Mouse (Mus musculus): ENCODE data around the gene Ctdspl.
A peak's percentile ranks its signal among the peaks of the same experiment; 100 is the strongest.

Ctdspl gene

DNA sequence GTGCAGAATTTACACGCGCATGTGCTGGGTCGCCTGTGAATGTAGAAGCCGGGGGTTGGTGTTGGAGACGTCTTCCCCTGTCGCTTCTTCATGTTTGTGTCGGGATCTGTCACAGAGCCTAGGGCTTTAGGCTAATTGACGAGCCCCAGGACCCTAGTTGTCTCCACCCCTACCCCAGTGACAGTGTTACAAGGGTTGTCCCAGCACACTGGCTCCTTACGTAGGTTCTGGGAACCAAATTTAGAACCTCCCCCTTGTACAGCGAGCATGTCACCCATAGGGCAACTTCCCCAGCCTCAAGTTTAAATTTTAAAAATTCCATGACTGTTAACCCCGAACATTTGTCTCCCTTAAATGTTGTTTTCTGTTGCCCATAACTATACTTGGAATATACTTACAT lies 60.0 kb downstream of the Ctdspl start:
- DNase-seq (ENCODE audit: low read depth, low spot score), result no peak

DNA sequence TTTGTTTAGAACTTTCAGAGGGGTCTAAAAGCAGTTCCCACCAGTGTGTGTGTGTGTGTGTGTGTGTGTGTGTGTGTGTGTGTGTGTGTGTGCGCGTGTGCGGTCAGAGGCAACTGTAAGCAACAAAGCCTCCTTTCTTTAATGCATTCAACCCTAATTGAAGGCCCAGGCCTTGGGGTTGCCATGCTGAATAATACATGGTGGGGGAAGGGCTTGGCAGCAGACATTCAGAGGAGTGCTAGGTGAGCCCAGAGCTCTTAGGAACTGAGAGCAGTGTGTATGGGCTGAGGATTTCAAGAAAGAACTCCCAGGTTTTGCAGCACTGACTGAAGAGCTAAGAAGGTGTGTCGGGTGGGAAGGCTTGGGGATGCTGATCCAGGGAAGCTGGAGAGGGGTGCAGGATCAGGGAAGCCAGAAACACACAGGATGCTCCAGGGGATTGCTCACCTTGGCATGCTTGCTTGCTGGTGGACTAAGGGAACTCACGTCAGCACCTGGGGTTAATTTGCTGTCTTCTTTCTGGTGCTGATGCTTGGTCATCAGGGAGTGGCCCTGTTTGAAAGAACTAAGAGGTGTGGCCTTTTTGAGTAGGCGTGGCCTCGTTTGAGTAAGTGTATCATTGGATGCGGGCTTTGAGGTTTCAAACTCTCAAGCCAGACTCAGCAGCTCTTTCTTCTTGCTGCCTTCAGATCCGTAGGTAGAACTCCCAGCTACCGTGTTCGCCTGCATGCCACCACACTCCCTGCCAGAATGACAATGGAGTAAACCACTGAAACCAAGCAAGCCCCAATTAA lies 62.7 kb downstream of the Ctdspl start:
- peak; percentile 77 for DNase-seq (ENCODE audit: low read depth, low spot score)

DNA sequence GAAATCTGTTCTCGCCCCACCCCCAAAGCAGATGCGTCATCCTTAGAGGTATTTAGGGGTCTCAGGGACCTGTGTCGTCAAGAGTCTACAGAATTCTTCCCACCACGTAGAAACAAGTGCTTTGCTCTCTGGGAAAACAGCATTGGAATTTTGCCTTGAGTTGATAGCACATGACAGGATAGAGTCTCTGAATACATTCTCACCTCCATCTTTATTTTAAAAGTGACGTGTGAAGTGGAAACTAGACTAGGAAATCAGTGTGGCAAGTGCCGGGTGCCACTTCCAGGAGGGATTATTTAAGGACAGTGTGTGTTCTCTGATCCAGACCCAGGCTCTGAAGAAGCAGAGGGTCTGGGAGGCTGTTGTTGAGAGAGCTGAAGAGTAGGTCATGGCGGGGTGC lies 64.2 kb downstream of the Ctdspl start:
- DNase-seq (ENCODE audit: low read depth, low spot score), result no peak

DNA sequence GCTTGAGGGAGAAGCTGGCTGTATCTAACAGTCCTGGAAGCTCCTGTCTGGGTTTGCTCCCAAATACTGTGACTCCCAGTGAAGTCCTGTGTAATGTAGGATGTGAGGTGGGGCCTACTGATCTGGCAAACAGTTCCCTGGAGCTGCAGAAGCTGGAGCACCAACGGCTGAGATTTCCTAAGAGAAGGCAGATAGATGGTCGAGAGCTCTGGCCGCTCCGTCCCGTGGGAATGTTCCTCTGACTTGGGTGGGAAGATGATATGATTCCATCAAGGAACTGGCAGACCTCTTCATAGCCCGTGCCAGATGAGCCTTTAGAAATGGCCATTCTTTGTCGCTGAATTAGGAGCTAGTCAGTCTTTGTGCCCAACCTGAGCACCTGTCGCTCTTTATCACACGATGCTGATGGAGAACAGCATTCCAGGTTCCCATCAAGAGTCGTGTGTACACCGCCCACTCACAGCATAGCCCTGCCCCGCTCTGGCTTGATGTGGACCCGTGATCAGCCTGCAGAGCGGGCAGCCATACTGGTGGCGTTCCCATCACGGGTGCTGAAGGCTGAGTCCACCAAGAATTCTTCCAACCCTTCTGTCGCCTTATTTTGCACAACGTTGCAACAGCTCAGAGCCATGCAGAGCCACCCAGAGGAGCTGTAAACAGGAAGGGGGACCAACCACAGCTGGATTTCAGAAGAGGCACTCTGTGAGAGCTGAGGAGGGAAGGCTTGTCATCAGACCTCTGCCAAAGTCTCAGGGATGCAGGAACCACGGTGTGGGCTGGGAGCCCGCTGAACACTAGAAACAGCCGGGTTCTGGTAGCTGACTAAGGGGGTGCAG lies 65.7 kb downstream of the Ctdspl start:
- DNase-seq (ENCODE audit: low read depth, low spot score), result no peak

DNA sequence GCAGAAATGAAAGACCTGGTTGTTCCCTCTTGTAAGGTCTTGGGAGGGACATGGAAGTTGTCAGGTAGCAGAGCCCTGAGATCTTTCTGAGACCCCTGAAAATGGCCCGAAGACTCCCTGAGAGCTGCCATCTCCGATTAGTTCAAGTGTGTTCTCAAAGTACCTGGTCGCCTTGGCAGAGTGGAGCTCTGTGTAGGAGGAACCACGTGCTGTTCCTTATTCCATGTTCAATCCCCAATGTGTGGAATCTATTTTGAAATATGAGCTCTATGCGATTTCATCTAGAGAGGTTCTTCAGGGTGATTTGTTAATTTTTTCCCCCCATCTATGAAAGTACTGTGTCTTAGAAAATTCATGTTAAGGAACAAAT lies 66.3 kb downstream of the Ctdspl start:
- no peak for DNase-seq (ENCODE audit: low read depth, low spot score)

DNA sequence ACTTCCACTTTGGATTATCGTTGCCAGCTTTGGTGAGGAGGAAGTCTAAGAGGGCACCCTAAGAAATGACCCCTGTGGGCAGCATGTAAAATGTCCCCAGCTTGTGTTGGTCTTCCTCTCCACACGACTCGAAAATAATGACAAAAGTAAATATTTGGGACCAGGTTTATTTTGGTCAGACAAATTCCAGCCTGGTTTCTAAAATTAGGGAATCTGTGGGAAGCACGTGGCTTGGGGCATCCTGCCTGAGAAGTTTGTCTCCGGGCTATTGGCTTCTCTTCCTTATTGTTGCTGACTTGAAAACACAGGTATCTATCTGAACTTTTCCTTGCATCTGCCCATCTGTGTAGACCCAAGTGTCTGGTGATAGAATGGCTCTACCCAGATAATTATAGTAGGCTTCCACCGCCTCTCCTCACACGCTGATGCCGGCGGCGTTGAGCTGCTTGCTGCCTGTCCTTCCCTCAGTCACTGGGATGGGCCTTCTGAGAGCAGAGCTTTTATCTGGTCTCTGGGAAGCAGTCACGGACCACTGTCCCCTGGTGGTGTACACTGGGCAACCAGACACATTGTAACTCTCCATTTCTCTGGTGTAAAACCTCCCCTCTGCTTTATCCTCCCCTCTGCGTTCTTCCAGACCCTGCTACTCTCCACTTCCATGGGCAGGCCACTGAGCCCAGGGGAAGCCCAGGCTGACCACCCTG lies 68.4 kb downstream of the Ctdspl start:
- DNase-seq (ENCODE audit: low read depth, low spot score), result no peak

DNA sequence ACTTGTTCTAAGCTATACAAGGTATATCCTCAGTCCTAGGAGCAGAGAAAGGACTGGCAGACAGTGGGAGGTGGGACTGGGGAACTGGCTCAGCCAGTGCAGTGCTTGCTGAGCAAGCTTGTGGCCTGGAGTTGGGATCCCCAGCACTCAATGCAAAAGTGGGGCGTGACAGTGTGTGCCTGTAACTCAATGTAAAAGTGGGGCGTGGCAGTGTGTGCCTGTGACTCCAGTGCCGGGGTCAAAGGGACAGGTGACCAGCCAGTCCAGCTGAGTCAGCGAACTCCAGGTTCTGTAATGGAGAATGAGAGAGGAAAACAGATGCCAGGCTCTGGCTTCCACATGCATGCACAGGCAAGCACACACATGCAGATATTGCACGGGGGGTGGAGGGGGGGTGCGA lies 69.3 kb downstream of the Ctdspl start:
- peak; percentile 58 for DNase-seq (ENCODE audit: low read depth, low spot score)

DNA sequence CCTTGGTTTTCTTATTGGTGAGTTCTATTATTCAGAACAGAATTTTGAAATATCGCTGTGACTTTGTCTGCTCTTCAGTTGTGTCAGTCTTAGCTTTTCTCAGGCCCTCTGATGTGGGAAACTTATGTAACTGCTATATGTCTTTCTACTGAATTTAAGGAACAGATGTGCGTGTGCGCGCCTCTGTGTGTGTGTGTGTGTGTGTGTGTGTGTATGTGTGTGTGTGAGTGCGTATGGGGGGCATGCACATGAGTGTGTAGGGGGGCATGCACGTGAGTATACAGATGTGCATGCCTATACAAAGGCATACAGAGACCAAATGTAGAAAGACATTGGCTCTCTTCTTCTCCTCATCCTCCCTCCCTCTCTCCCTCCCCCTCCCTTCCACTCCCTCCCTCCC lies 71.0 kb downstream of the Ctdspl start:
- no peak for DNase-seq (ENCODE audit: low read depth, low spot score)

DNA sequence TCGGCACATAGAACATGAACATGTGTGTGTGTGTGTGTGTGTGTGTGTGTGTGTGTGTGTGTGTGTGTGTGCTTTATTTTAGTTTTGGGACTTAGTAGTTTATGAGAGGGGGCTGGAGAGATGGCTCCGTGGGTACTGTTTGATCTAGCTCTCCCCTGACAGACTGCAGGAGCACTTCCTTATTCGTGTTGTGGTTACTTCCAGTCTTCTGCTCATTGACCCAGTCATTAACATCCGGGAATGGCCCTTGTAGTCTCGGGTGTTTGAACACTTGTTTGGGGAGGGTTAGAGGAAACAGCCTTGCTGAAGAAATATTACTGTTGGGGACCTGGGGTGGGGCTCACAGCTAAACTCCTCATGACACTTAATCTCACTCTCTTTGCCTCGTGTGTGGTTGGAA lies 73.9 kb downstream of the Ctdspl start:
- no peak for DNase-seq (ENCODE audit: low read depth, low spot score)

DNA sequence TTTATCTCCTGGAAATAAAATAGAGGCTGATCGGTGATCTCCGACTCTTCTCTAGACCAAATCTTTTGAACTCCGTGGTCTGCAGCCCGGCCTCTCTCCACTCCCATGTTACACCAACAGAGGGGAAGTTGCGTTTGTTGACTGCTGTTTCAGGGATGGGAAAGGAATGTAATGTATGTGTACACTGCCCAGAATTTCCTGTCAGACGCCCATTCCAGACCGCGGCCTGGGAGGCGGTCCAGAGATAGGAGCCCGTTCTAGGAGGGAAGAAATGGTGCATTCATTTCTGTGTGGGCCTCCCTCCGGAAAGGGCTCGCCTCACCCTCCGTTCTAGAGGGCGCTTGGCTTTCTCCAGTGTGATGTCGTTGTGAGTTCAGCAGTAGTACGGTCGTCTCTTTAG lies 76.0 kb downstream of the Ctdspl start:
- peak; percentile 72 for DNase-seq (ENCODE audit: low read depth, low spot score)

DNA sequence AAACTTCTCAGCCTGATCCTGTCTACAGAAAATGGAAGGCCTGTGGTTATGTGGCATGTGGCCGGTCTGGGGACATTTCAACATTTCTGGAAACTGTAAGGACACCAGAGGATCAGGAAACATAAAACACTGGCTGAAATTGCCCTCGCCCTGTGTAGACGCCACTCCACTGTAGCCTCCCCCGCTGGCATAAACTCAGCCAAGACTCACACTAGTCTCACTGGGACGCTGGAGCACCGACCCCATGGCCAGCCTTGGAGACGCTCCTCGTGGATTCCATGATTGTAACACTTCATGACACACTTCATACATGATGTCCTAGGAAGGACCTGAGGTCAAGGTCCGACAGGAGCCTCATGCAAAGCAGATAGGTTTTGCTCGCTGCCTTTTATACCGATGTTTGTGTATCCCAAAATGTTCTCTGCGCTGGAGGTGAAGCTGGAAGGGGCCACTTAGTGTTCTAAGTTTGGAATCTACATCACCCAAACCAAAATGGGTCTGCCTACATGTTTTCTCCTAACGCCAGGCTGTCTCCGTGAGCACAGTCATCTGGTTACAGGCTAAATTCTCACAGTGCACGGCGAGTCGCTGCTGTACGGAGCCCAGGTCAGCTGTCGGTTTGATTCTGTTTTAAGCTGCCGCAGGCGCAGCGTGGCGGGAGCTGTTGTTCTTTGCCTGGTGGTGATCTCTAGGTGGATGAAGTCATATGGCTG lies 77.9 kb downstream of the Ctdspl start:
- DNase-seq (ENCODE audit: low read depth, low spot score), result no peak

DNA sequence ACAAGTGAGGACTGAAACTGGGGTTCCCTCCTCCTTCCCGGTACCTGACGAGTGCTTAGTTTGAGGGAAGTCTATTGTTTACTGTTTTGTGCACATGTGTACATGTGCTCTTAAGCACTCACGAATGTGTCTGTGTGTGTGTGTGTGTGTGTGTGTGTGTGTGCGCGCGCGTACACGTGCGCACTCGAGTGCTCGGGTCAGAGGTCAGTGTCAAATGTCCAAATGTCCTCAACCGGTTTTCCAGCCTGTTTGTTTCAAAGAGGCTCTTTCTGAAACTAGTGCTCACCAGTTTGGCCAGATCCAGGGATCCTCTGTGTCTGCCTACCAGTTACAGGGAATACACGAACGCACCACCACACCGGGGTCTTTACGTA lies 78.4 kb downstream of the Ctdspl start:
- no peak for DNase-seq (ENCODE audit: low read depth, low spot score)

DNA sequence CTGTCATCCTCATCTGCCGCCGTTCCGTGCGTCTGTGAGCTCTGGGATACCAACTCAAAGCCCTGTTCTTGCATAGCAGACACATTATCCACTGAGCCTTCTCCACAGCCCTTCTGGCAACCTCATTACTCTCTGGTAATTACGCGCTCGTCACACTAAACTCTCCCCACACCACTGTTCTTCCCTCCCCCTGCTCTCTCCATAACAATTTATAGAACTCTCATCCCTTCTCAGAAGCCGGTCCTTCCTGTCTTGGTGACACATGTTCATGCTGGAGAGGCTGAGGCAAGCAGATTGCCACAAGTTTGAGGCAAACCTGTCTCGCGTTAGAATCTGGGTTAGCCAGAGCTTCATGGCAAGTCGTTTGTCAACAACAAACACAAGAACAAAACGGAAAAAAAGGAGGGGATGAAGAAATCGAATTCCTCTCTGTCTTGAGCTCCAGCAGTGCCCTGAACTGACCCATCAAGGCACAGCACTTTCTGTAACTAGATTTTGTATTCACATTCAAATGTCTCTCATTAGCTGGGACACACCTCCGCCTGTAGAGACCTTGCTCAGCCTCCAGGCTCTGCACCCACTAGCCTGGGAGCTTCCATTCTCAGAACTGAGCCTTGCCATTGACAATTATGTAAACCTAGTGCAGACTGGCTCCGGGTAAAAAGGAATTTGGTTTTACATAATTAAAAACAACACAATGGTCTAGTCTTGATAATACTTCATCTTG lies 79.2 kb downstream of the Ctdspl start:
- peak; percentile 73 for DNase-seq (ENCODE audit: low read depth, low spot score)

DNA sequence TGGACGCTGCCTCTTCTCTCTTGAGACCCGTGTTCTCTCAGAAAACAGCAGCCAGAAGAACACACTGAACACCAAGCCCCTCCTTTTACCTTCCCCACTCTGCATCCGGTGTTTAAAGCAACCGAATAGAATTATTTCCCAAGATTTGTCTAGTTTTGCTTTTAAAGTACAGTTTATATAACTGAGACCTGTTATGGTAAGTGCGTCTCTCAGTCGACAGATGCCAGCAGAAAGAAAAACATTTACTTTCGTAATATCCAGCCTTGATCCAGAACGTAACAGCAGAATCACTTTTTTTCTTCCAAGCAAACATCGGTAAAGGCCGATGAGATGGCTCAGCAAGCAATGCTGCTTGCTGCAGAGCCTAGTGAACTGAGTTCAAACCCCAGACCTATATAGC lies 81.0 kb downstream of the Ctdspl start:
- DNase-seq (ENCODE audit: low read depth, low spot score), result no peak

DNA sequence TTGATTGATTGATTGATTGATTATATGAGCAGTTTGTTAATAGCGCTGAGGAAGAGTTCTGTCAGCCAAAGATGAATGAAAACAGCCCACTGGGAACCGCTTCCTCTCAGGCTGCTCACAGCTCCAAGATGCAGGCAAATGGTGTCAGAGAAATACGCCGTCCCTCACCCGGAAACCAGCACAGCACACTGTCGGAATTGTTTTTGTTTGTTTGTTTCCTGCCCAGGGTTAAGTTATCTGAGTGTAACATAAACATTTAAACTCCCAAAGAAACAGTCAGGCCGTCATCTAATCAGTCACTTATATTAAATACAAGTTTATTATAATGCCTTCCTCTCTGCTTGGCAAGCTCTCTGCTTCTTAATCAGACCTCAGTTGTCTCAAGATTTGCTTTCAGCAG lies 82.6 kb downstream of the Ctdspl start:
- DNase-seq (ENCODE audit: low read depth, low spot score), result no peak

DNA sequence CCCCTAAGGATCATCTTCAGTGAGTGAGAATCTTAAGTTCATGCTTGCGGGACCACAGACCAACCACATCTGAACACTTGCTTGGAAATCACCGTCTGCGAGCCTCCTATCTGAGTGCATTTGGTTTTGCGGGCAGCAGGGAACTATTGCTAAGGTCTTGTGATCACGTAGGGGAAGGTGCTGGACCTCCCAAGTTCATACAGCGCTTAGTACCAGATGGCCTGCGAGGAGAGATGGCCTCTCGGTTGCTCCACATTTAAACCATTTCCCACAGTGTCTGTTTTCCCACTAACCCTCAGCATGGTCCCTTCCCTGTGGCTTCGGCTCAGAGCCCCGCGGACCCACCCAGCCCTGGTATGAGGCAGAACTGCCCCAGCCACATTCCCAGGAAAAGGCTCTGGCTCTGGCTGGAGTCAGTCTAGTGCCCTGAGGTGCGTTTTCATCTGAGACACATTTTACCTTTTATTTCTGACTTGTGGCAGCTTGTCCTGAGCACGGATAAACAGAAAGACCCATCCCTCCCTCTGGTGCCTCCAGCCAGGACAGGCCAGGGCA lies 84.0 kb downstream of the Ctdspl start:
- DNase-seq (ENCODE audit: low read depth, low spot score), result peak; percentile 51

DNA sequence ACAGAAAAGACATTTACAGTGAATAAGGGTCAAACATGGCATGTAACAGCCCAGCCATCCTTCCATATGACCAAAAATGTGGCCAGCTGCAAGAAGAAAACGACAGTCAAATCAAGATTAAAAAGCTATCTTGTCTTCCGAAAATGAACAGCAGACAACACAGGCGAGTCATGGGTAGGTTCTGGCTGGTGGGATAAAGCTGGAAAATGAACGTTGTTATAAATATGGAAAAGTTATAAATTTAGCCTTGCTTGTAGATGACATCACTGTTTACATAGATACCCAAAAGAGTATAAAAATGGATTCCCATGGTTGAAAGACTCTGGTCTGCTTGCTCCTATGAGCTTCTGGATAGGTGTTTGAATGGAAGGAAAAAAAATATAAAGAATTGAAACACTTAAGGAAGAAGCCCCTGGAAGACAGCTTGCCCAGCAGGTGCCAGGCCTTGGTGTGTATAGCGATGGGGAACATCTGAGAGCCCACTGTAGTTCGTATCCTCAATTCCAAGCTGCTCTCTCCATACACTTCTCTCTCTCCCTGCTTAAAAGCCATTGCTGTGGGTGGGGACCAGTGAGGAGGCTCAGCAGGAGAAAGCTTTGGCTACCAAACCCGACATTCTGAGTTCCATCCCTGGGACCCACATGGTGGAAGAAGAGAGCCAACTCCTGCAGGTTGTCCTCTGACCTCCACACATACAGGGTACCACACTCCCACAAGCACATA lies 90.7 kb downstream of the Ctdspl start:
- DNase-seq (ENCODE audit: low read depth, low spot score), result no peak

DNA sequence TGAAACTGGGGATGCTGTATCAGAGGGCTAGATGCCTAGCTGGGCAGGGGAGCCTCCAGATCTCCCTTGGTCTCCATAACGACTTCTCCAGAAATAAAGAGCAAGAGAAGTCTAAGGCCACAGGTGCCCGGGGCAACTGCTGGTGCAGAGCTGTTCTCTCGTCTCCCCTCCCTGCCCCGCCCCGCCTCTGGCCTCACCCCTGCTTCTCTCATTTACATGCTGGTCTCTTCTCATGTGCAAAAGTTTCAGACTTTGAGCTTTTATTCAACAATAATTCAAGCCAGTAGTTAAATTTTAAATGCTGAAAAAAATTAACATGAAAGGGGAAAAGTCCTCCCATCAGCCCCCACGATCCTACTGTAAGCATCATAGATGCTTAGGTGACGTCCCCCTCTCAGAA lies 95.5 kb downstream of the Ctdspl start:
- no peak for DNase-seq (ENCODE audit: low read depth, low spot score)

DNA sequence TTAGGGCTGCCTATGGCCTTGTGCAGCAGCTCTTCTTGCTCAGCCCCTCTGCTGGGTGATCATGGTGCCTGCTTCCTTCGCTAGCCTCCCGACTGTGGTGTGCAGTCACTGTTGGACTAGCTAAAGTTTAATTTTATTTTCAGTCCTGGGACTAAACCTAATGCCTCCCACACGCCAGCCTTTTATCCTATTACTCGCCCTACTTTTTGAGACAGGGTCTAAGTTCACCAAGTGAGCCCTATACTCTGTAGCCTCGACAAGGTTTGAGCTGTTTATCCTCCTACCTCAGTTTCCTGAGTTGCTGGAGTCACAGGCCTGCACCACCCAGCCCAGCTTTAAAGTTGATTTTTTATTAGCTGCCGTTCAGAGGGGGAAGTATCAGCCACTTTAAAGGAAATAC lies 99.0 kb downstream of the Ctdspl start:
- no peak for DNase-seq (ENCODE audit: low read depth, low spot score)

DNA sequence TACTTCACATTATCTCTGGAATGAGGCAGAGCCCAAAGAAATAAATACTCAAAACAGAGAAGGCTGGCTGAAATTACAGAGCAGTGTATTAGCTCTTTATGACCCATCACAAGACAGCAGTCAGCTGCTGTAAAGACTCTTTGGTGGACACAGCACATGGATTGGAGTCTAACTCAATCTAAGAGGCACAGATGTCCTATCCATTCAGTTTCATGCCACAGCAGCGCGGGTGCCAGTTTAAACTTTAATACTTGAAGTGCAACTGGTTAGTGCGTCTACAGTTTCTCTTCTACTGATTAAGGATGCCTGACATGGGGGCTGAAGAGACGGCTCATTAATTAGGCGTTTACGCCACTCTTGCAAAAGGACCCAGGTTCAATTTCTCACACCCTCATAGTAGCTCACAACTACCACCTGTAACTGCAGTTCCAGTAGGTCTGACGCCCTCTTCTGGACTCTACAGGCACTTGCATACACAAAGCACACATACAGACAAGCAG lies 99.6 kb downstream of the Ctdspl start:
- no peak for DNase-seq (ENCODE audit: low read depth, low spot score)

Measured in ZHBTc4 (cell line).